Comparison of ENCODE assay signal across 8 mouse cellular contexts in the genomic region with DNA sequence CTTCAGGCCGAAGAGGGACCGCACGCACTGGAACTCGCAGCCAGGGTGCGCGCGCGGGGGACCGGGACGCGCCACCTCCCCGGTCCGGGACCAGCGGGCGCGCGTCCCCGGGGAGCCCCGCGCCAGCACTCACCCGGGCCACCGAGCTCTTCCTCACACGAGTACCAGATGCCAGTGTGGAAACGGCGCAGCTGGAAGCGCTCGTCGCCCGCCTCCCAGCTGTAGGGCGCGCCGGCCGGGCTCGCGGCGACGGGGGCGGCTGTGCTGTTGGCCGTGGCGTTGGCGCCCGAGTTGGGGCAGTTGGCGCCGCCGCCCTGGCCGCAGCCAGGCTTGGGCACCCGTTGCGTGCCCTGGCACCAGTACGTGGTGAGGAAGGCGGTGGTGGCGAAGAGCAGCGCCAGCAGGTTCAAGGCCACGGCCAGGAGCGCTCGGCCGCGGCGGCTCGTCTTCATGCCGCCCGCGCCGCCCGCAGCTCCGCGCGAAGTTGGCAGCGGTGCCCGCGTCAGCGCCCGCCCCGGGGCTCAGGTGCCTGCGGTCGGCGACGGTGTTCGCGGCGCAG. TPM values are rescaled to one million over a fixed set of nuclear protein-coding genes. Genes with fewer than 3 reads are reported as not detected.
DNase-seq lines count a peak whose midpoint lies in the region; ATAC-seq and TF ChIP-seq lines count a peak whose summit lies in the region.

No protein-coding gene starts in this region.

- H3K27me3 ChIP-seq in lung, postnatal 0 days (replicated peaks; ENCODE audit: insufficient read depth, low read length): peaks cover 27% of the 10 kb centered on the region
- peaks cover 65% of the 10 kb centered on the region for H3K27me3 ChIP-seq in liver, embryonic 11.5 days (replicated peaks; ENCODE audit: control insufficient read depth, insufficient read depth, low read length)

- H3K9me3 ChIP-seq in lung, postnatal 0 days (ENCODE audit: low read length): no peaks in the 10 kb centered on the region
- H3K9me3 ChIP-seq in liver, embryonic 11.5 days (ENCODE audit: control insufficient read depth, low read length): no peaks in the 10 kb centered on the region

- no peaks in the 10 kb centered on the region for H3K36me3 ChIP-seq in lung, postnatal 0 days (ENCODE audit: insufficient read depth, low read length)
- H3K36me3 ChIP-seq in liver, embryonic 11.5 days (ENCODE audit: control insufficient read depth, insufficient read depth, low read length): no peaks in the 10 kb centered on the region

- no peak overlapping the region for H3K27ac ChIP-seq in lung, postnatal 0 days (ENCODE audit: low read length)
- H3K27ac ChIP-seq in gastrocnemius, adult 2 months: no peak overlapping the region
- H3K27ac ChIP-seq in liver, embryonic 11.5 days (ENCODE audit: low read depth, low read length): no peak overlapping the region

- H3K4me1 ChIP-seq in lung, postnatal 0 days (ENCODE audit: insufficient read depth, low read depth, low read length): peaks cover 7% of the 10 kb centered on the region
- H3K4me1 ChIP-seq in liver, embryonic 11.5 days (replicated peaks; ENCODE audit: control insufficient read depth, insufficient read depth, low read length): peaks cover 2% of the 10 kb centered on the region; the same call in 1 of the 2 replicates

- H3K4me2 ChIP-seq in lung, postnatal 0 days (replicated peaks; ENCODE audit: low read depth, low read length): peak overlapping the region; percentile 87
- peak overlapping the region; percentile 67 for H3K4me2 ChIP-seq in liver, embryonic 11.5 days

- no peak overlapping the region for H3K9ac ChIP-seq in lung, postnatal 0 days (replicated peaks; ENCODE audit: low read depth)
- H3K9ac ChIP-seq in liver, embryonic 11.5 days (ENCODE audit: low read depth, low read length): no peak overlapping the region

- intact Hi-C loops in gastrocnemius, adult 2 months (cut with DNase I): loop anchor here (5.0 kb wide), 1 partner anchor 125 kb away; no protein-coding TSS in a partner anchor

- TF ChIP-seq CTCF in lung, postnatal 0 days (IDR thresholded peaks at IDR 0.05): no peak
- no peak for TF ChIP-seq CTCF in gastrocnemius, adult 2 months (IDR thresholded peaks at IDR 0.05)

- peak overlapping the region; percentile 45 for H3K4me3 ChIP-seq in lung, postnatal 0 days (ENCODE audit: low read depth, low read length)
- H3K4me3 ChIP-seq in gastrocnemius, adult 2 months: peak overlapping the region; percentile 58
- H3K4me3 ChIP-seq in liver, embryonic 11.5 days (ENCODE audit: low read depth, low read length): peak overlapping the region; percentile 50

- 0 out of 2 replicates have a peak, but pooled peaks have one; percentile 11 for ATAC-seq in lung, postnatal 0 days
- ATAC-seq in liver, embryonic 11.5 days (replicated peaks; ENCODE audit: low FRiP score): no peak
- no peak for ATAC-seq in erythroid progenitor cell, adult 5-6 weeks (replicated peaks; ENCODE audit: low FRiP score, poor library complexity, severe bottlenecking)

- 1% methylated on average over 55 of the region's 80 CpGs for WGBS in lung, postnatal 0 days
- under 1% methylated on average over 75 of the region's 80 CpGs for WGBS in liver, embryonic 11.5 days

- TF ChIP-seq EP300 in lung, postnatal 0 days (IDR thresholded peaks at IDR 0.05): no peak

- DNase-seq in adrenal gland, adult (ENCODE audit: inconsistent age in 2 of 2, low spot score in 1 of 2): peak; percentile 67 to 83
- DNase-seq in adrenal gland, postnatal 4 days (ENCODE audit: low spot score in 2 of 2): no peak
- DNase-seq in lung, postnatal 0 days (ENCODE audit: low spot score): no peak
- no peak for DNase-seq in lung, postnatal 25 days (ENCODE audit: low spot score)
- peak; percentile 73 for DNase-seq in gastrocnemius, adult 2 months
- no peak for DNase-seq in liver, embryonic 11.5 days (ENCODE audit: low spot score)
- no peak for DNase-seq in frontal cortex, postnatal 25 days (ENCODE audit: low spot score in 2 of 2)

RNA-seq across cellular contexts. Expression of gene Gsg1l, which starts 0.4 kb away (rescaled TPM):
- total RNA-seq in adrenal gland, postnatal 4 days (2021): 10 to 100 TPM; 13.2 to 13.9 TPM
- polyA plus RNA-seq in lung, postnatal 0 days (2015; fragmentation: Nextera tagmentation; extraction: Ambion mirVana): 0.66 and 0.68 TPM in 2 replicates
- not detected for total RNA-seq in gastrocnemius, adult 2 months (2021)
- 0.21 and 0.23 TPM in 2 replicates for polyA plus RNA-seq in liver, embryonic 11.5 days (2014; fragmentation: Nextera tagmentation; extraction: Ambion mirVana)
- total RNA-seq in erythroid progenitor cell, adult 5-6 weeks (2015; ENCODE audit: low replicate concordance): not detected in 2 replicates
- total RNA-seq in erythroid progenitor cell, adult 5-6 weeks (2017; ENCODE audit: low replicate concordance): not detected in 2 replicates

Comparison
In these comparisons a context has a peak if more than half of its experiments do, and no peak if none do; other contexts are left out.
1. DNase-seq: peak in adrenal gland, adult (2 of 2) and gastrocnemius, adult 2 months (single experiment); none in adrenal gland, postnatal 4 days (0 of 2), lung, postnatal 0 days (single experiment), lung, postnatal 25 days (single experiment), liver, embryonic 11.5 days (single experiment) and frontal cortex, postnatal 25 days (0 of 2).
2. RNA of gene Gsg1l, which starts 0.4 kb away (total RNA-seq): 13.2 to 13.9 TPM in adrenal gland, postnatal 4 days; not detected in gastrocnemius, adult 2 months and not detected in erythroid progenitor cell, adult 5-6 weeks; every median in the first group is over 10 times any median in the second.
3. Peak in every context shown above with its lines, with median percentiles within 50 percentile points of each other: H3K4me3 ChIP-seq.